Mouse (Mus musculus) left cerebral cortex, adult 11 months (tissue): ENCODE measurements around the gene Coro2b.
A peak's percentile ranks its signal among the peaks of the same experiment; 100 is the strongest.

Experiments
- DNase-seq: peaks from one replicate; pipeline ENCODE4 v3.0.0; 2022; ENCODE audit warnings: low spot score

Gene Coro2b

DNA sequence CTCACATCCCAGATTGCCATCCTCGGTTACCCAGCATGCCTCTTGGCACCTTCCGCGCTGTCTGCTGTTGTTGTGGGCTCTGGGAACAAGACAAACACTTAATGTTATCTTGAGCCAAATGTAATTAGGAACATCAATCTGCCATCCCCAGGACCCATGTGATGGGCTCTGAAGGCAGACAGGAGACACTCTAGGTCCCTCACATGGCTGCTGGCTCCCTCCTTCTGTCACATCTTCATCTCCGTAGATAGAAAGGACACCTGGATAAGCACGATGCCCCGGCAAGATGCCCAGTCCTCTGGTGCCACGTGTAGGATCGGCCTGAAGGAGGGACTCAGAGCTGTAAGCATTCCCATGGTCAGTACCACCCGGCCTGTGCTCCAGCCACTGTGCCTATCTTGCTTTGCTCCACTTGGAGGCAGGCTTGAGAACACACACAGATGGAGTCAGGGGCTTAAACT lies 2.4 kb upstream of the Coro2b start:
- DNase-seq: no peak

DNA sequence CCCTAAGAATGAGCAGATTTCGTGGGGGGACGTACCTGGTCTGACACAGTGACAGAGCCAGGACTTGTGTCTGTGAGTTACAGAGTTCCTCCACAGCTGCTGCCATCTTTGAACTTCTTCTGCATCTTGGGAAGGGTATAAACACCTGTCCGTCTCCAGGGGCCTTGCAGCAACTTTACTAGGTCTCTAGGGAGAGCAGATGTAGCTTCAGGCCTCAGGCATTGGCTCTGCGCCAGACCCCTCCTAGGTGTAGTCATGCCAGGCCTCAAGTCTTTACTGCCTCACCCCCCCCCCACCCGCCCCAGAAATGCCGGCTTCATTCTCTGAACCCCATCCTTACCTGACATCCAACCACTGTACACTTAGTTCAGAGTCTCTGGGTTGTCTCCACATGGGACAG lies 1.1 kb upstream of the Coro2b start:
- no peak for DNase-seq

DNA sequence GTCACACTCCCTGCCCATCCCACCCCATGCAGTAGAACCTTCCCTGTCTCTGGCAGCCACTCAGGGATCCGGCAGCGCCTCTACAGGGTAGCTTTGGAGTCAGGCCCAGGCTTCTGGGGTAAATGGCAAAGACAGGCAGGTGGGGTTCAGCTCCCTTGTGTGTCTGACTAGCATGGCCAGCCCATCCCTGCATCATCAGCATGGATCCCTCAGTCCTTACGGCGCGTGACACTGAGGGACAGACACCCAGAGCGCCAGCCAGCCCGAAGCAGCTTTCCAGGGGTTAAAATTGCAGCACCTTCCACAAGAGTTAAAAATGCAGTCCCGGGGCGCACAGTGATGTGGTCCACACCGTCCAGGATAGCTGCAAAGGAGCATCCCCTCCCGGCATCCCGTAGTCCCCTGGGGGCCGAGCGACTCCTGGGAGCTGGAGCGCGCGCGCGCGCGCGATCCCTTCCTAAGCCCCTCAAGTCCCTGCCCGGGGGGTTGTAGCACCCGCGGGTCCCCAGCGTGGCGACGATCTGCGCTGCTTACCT lies 657 bp downstream of the Coro2b start:
- DNase-seq: no peak

DNA sequence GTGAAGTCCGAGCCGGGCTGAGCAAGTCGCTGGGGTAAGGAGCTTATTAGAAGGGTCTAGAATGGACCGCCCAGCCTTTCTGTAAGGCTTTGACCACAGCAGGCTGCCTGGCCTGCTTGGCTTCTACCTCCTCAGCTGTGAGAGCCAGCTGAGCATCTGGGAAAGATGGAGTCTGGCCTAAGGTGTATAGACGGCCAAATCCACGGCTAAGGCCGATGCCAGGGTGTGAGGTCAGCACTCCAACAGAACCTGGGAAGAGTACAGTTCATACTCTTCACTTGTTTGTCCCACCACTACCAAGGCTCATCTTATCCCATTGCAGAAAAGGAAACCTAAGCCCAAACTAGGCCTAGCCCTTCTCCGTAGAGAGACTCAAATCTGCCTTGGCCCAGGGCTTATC lies 1.3 kb downstream of the Coro2b start:
- no peak for DNase-seq

DNA sequence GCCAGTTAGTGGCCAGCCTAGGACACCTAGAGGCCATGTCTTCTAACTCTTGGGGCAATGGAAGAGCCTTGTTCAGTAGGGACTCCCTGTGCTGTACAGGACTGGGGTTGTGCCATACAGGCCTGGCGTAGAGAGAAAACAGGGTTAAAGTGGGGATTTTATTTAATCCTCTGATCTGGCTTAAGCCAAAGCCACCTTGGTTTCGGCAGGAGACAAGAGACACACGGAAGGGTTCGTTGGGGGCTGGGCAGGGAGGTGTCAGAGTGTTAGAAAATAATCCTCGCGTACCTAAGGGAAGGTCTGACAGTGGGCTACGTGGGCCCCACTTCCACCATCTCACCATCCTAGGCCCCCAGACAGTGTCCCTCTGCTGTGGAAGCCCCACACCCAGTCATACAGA lies 2.2 kb downstream of the Coro2b start:
- no peak for DNase-seq

DNA sequence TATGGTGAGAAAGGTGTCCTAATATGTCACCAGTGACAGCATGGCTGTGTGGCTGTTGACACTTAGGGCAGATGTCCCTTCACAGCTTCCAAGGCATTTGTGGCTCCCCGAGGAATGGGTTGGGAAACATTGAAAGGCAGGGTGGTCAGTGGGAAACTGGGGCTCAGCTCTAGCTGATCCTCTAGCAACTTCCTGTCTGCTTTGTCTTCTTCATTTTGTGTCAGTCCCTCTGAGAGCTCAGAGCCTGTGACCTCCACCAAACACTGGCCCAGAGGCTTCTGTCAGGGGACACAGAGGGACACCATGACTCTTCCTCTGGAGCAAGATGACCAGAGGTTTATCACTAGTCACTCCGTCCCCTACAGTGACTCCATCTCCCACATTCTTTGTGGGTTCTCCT lies 2.7 kb downstream of the Coro2b start:
- no peak for DNase-seq

DNA sequence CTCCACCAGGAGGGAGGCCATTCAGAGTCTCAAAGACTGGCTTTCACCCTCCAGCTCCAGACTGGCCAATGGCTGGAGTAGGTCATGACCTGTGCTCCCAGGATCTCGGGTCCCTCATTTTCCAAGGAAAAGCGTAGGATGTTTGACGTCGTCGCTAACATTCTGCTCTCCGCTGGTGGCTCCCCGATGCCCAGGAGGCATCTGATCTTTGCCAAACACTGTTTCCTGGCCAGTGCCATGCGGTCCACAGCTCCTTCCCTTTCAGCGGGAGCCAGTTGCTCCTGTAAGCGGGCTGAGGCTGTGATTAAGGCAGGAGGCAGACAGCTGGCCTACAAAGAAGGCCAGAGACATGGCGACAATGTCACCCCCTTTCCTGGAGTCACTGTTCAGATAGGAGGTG lies 4.0 kb downstream of the Coro2b start:
- no peak for DNase-seq

DNA sequence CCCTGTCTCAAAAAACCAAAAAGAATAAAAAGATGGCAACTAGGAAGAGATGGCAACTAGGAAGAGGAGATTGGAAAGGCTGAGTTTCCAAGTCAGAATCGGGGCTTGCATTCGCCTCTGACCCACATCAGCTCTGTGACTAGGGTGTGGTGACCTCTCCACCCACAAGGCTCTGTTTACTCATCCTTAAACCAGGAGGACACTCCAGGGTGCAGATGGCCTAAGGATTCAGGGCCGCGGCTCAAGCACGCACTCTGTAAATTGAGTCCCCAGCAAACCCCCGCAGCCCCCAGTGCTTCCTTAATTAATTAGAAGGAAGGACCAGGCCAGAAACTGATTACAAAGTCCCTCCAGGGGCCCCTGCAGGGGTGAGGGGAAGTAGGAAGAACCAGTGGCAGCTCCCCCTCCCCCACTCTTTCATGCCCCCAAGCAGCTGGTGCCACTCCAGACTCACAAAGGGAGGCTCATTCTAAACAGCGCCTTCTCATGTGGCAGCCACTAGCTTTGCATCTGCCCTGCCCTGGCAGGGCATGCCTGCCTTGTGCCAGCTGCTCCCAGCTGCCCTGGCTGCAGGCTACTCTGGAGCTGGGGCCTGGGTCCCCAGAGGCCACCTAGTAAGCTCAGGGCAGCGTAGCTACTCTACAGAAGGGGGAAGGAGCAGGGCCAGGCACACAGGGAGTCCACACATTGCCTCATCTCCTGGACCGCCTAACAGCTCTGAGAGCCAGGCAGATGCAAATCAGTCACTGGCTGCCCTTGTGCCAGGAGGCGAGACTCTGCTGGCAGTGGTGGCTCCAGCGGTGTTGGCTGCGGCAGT lies 5.2 kb downstream of the Coro2b start:
- DNase-seq: peak; percentile 68

DNA sequence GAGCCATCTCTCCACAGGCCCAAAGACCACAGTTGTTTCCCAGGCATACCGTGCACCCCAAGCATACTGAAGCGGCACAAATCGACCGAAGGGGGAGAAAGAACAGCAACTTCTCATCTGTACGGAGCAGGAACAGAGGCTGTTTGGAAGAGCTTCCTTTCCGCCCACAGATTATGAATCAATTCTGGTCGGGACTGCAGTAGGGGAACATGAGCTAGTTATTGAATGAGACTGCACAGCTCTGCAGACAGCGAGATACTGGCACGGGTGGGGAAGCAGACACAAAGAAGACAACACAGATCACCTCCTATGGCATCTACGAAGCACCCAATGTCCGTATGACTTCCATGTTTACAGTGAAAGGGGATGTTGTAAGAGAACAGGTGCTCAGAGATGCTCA lies 8.3 kb downstream of the Coro2b start:
- DNase-seq: no peak

DNA sequence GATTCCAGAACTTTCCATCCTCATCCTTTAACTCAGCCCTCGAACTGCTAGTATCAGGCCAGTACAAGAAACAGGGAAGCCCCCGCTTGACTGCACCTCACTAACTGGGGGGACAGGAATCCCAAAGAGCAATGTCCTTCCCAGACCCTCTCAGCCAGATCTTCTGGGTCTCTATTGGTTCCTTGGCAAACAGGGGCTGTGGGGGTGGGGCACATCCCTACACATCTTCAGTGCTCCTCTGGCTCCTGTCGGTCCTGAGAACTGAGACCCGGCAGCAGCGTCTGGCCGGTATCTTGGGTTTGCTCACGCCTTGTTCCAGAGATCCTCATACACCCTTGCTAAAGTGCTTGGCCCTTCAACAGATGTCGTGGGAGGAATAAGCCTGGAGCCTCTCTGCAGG lies 10.0 kb downstream of the Coro2b start:
- DNase-seq: no peak

DNA sequence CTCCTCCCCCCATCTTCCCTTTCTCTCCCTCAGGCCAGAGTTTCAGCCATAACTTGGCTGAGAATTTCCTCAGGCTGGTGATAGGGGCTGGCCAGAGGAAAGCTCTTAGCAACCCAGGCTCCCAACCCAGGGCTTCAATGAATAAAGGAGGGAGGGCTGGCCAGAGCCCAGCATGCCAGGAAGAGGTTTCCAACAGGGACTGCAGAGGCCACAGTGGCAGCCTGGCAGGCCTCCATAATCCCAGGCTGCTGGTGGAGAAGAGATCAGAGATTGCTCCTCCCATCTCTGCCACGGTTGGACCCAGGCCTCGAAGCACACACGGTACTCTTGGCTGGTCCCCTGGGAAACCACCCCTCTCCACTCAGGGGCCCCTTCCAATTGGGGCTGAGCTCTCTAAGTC lies 10.4 kb downstream of the Coro2b start:
- no peak for DNase-seq

DNA sequence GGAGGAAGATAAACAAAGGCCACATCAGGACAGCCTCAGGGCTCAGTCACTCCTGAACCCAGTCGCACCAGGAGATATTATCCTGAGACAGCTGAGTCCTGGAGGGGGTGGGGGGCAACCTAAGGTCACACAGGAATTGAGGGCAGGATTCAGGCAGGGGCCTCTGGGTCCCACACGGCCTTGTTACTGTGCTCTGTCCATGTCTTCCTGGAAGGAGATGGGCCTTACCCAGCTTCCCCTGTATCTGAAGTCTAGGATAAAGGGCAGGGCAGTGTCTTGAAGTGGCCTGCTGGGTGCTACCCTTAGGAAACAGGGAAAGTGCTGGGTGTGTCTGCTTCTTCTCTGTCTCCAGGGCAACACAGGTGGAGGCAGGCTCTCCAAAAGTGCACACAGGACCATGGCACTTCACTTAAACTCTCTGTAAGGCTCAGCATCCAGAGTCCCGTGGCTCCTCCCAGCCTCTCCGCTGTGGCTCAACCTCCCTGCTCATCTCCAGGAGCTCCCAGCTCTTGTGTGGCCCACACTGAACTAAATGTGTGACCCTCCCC lies 12.0 kb downstream of the Coro2b start:
- no peak for DNase-seq

DNA sequence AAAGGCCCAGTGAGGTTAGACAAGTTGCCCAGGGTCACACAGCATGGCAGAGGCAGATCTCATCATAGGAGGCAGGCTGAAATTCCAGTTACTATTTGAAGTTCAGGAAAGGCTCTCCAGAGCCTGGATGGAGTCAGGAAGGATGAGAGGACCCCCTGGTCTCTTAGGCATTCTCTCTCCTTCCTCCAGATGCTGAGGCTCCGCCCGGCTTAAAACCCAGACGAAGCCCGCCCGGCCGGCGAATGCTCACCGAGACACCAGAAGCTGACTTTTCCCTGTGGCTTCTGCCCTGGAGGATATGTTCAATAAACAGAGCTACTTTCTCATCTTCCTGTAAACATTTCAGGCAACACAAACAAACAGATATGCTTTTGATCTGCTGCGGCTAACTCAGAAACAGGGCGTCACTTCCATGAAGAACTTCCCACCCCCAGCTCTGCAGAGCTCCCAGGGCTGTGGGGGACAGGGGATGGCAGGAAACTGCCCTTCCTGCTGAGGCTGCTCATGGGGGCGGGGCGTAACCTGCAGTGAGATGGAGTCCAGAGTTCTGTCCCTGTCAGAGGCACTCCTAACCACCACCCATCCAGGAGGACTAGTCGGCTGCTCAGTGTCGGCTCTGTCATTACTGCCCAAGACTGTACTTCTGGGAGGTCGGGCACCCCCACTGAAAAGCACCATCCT lies 13.9 kb downstream of the Coro2b start:
- DNase-seq: no peak

DNA sequence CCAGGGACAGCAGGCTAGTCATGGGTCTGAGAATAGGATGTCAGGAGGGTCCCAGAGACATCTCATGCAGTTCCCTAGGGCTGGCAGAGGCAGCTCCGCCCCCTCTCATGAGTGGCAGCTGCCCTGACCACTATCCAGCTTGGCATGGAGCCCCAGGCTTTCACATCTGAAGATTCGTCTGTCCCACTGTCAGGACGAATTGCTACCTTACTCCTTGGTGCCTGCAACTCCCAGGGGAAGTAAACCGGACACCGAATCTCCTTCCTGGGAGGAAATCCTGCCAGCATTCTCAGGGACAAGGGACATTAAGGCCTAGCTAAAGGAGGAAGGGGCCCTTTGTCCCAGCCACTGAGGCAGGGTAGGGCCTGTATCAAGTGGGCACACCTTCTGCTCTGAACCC lies 14.6 kb downstream of the Coro2b start:
- DNase-seq: no peak

DNA sequence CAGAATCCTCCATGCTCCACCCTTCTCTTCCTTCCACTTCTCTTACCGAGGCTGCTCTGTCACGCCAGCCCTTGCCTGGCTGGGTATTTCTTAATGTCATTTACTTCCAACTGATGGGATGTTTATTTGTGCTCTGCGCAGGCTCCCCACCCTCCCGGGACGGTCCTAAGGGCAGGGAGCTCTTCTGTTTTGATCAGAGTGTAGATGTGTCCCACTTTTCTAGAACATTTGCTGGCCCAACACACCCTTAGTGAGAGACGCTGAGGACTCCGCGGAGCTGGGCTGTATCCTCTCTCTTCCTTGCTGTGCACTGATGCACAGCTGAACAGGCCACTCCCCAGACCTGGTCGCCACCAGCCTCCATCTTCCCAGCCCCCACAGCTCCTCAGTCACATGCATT lies 15.3 kb downstream of the Coro2b start:
- DNase-seq: no peak

DNA sequence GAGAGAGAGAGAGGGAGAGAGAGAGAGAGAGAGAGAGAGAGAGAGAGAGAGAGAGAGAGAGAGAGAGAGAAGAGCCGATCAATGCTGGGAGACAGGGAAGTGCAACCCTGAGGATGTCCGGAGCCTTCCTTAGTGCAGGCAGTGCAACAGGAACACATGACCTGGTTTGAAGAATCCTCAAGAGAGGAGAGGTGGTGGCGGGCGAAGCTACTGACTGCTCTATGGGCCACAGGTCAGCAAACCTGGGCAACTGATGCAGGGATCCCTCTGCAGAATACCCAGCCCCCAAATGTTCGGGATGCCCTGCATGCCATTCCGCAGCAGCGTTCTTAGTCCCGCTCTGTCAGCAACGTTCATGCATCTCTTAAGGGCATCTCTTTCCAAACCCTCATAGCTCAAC lies 15.9 kb downstream of the Coro2b start:
- no peak for DNase-seq

DNA sequence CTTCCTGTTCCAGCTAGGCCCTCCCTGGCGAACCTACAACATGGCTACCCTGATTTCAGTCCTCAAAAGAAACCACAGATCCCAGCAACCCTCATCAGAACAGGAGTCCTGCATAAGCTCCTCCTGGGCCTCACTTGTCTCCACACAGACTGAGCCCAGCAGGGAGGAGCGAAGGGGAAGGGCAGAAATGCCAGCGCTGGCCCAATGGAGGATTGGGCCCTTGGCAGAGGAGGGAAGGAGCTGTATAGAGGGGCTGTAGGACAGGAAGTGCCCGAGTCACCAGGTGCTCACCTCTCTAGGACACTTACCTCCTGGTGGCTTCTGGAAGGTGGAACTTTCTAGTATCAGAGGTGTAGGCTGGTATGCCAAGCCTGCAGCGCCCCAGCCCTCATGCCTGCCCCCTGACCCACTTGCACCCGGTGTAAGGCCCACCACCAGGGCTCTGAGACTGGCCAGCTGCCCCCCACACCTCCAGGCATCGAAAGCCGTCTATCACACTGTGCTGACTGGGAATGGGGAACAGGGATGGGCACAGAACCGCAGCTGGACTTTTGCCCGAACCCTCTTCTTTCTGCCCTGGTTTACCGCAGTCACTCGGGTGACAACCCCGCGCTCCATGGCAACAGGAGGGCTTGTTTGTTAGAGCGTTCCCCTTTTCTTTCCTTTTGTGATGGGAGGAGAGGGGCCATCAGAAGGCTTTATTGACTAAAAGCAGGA lies 16.9 kb downstream of the Coro2b start:
- no peak for DNase-seq

DNA sequence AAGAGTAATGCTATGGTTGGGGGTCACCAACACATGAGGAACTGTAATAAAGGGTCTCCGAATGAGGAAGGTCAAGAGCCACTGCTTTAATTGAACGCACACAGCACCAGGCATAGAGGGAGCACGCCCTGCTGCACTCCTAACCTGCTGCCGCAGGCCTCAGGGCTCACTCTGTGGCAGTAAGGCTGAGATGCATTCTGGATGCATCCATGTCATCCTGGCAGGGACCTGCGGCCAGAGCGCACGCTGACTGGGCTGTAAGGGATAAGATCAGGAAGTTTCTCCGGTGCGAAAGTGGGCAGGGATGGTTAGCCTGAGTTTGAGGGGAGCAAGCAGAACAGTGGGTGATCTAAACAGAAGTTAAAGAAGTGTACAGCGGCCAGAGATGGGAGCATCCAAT lies 17.5 kb downstream of the Coro2b start:
- DNase-seq: no peak

DNA sequence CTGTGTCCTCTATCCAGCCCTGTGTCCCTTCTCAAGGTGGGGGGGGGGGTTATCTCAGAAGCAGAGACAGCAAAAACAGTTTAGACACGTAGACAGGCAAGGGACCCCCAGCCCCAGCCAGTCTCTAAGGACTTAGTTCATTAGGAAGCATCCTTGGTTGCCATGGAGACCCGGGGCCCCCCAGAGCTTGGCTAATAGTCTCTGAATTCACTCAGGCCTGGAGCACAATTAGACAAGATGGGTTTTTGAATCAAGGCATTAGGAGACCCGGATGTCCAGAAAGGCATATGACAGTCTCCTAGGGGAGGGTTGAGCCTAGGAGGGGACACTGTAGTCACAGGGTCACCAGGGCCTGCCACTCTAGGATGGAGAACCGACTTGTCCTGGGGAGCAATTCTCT lies 18.3 kb downstream of the Coro2b start:
- no peak for DNase-seq

DNA sequence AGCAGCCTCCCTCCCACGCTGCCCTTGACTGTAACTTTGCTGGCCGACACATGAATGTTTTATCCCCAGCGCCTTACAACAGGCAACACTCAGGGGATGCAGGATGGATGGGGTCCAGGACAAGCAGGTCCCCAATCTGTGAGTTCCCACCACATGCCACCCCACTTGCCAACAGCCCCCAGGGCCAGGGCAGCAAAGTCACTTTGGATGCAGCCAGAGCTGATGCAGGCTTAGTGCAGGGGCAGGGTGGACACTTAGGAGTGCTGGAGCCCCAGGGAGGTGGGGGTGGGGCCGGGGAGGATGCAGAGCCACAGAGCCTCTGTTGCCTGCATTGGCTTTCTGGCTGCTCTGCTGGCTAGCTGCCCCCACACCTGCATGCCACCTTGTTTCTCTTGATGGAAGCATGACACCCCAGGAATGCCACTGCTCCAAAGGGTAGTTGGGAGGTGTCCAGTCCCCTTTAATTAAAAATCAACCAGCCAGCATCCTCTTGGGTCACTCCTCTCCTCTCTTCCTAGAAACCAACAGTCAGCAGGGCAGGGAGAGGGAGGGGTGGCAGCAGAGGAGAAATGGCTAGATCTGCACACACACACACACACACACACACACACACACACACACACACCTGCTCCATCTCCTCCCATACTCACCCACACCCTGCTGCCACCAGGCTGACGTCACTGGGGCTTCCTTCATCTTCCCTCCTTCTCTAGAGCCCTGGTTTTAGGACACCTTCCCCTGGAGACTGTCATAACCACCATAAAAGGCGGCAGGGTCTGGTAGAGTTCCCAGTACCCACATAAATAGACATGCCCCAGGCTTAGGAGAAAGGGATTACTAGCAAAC lies 19.5 kb downstream of the Coro2b start:
- DNase-seq: no peak

DNA sequence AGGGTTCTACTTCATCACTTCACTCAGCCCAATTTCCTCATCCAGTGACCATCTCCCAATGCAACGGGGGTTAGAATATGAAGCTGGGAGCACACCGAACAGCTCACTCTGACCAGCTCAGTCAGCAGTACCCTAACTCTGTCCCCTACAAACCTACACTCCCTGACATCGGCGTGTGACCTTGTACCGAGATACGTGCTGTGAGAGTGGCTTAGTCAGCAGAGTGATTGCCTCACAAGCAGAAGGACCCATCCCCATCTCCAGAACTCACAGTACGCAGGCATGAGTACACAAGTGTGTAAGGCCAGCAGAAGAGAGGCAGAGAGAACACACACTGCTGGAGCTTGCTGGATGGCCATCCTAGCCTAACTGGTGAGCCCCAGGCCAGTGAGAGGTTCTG lies 21.7 kb downstream of the Coro2b start:
- no peak for DNase-seq
